14 mouse cellular contexts compared by ENCODE assay signal in the genomic region with DNA sequence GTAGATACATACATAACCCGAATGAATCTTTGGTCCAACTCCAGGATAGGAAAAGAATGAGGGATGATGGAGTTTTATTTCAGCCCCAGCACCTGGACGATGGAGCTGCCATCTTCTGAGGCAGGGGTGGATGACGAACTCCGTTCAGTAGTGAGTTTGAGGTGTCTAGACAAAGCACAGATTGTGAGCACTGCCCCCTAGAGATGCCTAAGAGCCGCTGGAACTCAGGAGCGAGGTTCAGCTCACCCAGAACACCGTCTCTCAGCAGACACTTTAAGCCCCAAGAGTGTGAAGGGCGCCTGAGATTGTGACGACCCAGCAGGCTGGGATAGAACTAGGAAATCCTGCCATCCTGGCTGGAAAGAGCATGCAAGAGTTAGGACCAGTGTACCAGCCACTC. TPM values are rescaled to one million over a fixed set of nuclear protein-coding genes. Genes with fewer than 3 reads are reported as not detected.
A peak's percentile ranks its signal among the peaks of the same experiment; 100 is the strongest.
DNase-seq lines count a peak whose midpoint lies in the region; ATAC-seq and TF ChIP-seq lines count a peak whose summit lies in the region.
"Had no signal": no experiment of that assay in that cellular context is flagged by ENCODE, and none has a peak within 500 bp of the region (broad histone marks: within the 10 kb centered on the region; RNA-seq: fewer than 3 reads in every experiment).

No protein-coding gene starts in this region.

- H3K4me1 ChIP-seq in forebrain, embryonic 14.5 days (ENCODE audit: control insufficient read depth, insufficient read depth, low read length), result no peaks in the 10 kb centered on the region
- peaks cover 41% of the 10 kb centered on the region for H3K4me1 ChIP-seq in forebrain, embryonic 10.5 days

- ATAC-seq in forebrain, embryonic 14.5 days, result no peak

- no peak overlapping the region for H3K27ac ChIP-seq in forebrain, embryonic 14.5 days (ENCODE audit: low read depth, low read length)
- no peak overlapping the region for H3K27ac ChIP-seq in forebrain, embryonic 10.5 days
- H3K27ac ChIP-seq in layer of hippocampus, adult 2 months, result no peak overlapping the region

- H3K4me3 ChIP-seq in forebrain, embryonic 14.5 days (ENCODE audit: low read depth, low read length), result no peak overlapping the region
- H3K4me3 ChIP-seq in forebrain, embryonic 10.5 days, result no peak overlapping the region
- H3K4me3 ChIP-seq in layer of hippocampus, adult 2 months, result no peak overlapping the region

- H3K9ac ChIP-seq in forebrain, embryonic 14.5 days (ENCODE audit: low read length), result peak overlapping the region; percentile 13; the same call in 1 of the 2 replicates

- H3K36me3 ChIP-seq in forebrain, embryonic 14.5 days (ENCODE audit: control insufficient read depth, insufficient read depth, low read length), result no peaks in the 10 kb centered on the region
- peaks cover 19% of the 10 kb centered on the region for H3K36me3 ChIP-seq in forebrain, embryonic 10.5 days (replicated peaks)

- H3K4me2 ChIP-seq in forebrain, embryonic 14.5 days (ENCODE audit: low read length), result no peak overlapping the region

- peak; percentile 59 for TF ChIP-seq CTCF in layer of hippocampus, adult 2 months (conservative IDR thresholded peaks at IDR 0.05)

- WGBS in forebrain, embryonic 14.5 days, result 30% methylated on average over 9 of the region's 9 CpGs
- 39% methylated on average over 9 of the region's 9 CpGs for WGBS in forebrain, embryonic 10.5 days

- DNase-seq in forebrain, embryonic 14.5 days (ENCODE audit: low spot score), result peak; percentile 36
- DNase-seq in forebrain, embryonic 10.5 days (ENCODE audit: extremely low spot score, low spot score), result no peak
- no peak for DNase-seq in layer of hippocampus, adult 2 months (ENCODE audit: low spot score in 2 of 2)
- no peak for DNase-seq in layer of hippocampus, adult 11-12 months (ENCODE audit: low spot score)
- DNase-seq in retina, postnatal 1 day, result peak; percentile 26
- no peak for DNase-seq in retina, embryonic 14.5 days (ENCODE audit: low spot score)
- no peak for DNase-seq in right cerebral cortex, postnatal 14 days
- DNase-seq: gastrocnemius, postnatal 14 days; kidney, adult 11 months; left cerebral cortex, postnatal 4 days; spleen, adult 18-20 months had no signal

- no peaks in the 10 kb centered on the region for H3K27me3 ChIP-seq in forebrain, embryonic 14.5 days (replicated peaks; ENCODE audit: control insufficient read depth, insufficient read depth, low read length)
- H3K27me3 ChIP-seq in forebrain, embryonic 10.5 days (ENCODE audit: poor library complexity, severe bottlenecking), result peaks cover 4% of the 10 kb centered on the region

- H3K9me3 ChIP-seq in forebrain, embryonic 14.5 days (replicated peaks; ENCODE audit: control insufficient read depth, low read length), result no peaks in the 10 kb centered on the region
- no peaks in the 10 kb centered on the region for H3K9me3 ChIP-seq in forebrain, embryonic 10.5 days

RNA-seq across cellular contexts. Expression of gene Irf2bp1, which starts 5.0 kb away (rescaled TPM):
- polyA plus RNA-seq in forebrain, embryonic 14.5 days (2014; fragmentation: Nextera tagmentation; extraction: Ambion mirVana), result 25.9 and 33.3 TPM in 2 replicates
- 21.3 and 22.1 TPM in 2 replicates for polyA plus RNA-seq in forebrain, embryonic 10.5 days (2016; fragmentation: Nextera tagmentation; extraction: Ambion mirVana)
- 10 to 100 TPM; 52.7 to 56.3 TPM for total RNA-seq in layer of hippocampus, adult 2 months (2021)

RNA-seq across cellular contexts. Expression of gene Mypop, which starts 7.8 kb away (rescaled TPM):
- 3.6 and 3.9 TPM in 2 replicates for polyA plus RNA-seq in forebrain, embryonic 14.5 days (2014; fragmentation: Nextera tagmentation; extraction: Ambion mirVana)
- 3.9 and 4.4 TPM in 2 replicates for polyA plus RNA-seq in forebrain, embryonic 10.5 days (2016; fragmentation: Nextera tagmentation; extraction: Ambion mirVana)
- total RNA-seq in layer of hippocampus, adult 2 months (2021), result 10 to 100 TPM; 44.0 to 46.4 TPM

RNA-seq across cellular contexts. Expression of gene Nanos2, which starts 11.6 kb away (rescaled TPM):
- 0.18 and 0.49 TPM in 2 replicates for polyA plus RNA-seq in forebrain, embryonic 14.5 days (2014; fragmentation: Nextera tagmentation; extraction: Ambion mirVana)
- 0.15 TPM in 1 of 2 replicates, not detected in the other for polyA plus RNA-seq in forebrain, embryonic 10.5 days (2016; fragmentation: Nextera tagmentation; extraction: Ambion mirVana)
- under 1 TPM; 0.54 to 0.66 TPM for total RNA-seq in layer of hippocampus, adult 2 months (2021)
- total RNA-seq: gastrocnemius, postnatal 14 days had no signal
- polyA plus RNA-seq: heart, embryonic 16.5 days; lung, embryonic 16.5 days had no signal

RNA-seq across cellular contexts. Expression of gene Foxa3, which starts 24.5 kb away (rescaled TPM):
- polyA plus RNA-seq in forebrain, embryonic 14.5 days (2014; fragmentation: Nextera tagmentation; extraction: Ambion mirVana), result not detected in 2 replicates
- not detected in 2 replicates for polyA plus RNA-seq in forebrain, embryonic 10.5 days (2016; fragmentation: Nextera tagmentation; extraction: Ambion mirVana)
- total RNA-seq in layer of hippocampus, adult 2 months (2021), result not detected
- total RNA-seq: gastrocnemius, postnatal 14 days; layer of hippocampus, adult 8-10 months; left cerebral cortex, postnatal 4 days had no signal

RNA-seq across cellular contexts. Expression of gene Sympk, which starts 25.3 kb away (rescaled TPM):
- polyA plus RNA-seq in forebrain, embryonic 14.5 days (2014; fragmentation: Nextera tagmentation; extraction: Ambion mirVana), result 19.1 and 22.7 TPM in 2 replicates
- 41.2 and 46.3 TPM in 2 replicates for polyA plus RNA-seq in forebrain, embryonic 10.5 days (2016; fragmentation: Nextera tagmentation; extraction: Ambion mirVana)
- total RNA-seq in layer of hippocampus, adult 2 months (2021), result 100 to 1,000 TPM; 112 to 114 TPM

Comparison
In these comparisons a context has a peak if more than half of its experiments do, and no peak if none do; other contexts are left out.
1. DNase-seq: peak in forebrain, embryonic 14.5 days (single experiment) and retina, postnatal 1 day (single experiment); none in forebrain, embryonic 10.5 days (single experiment), layer of hippocampus, adult 2 months (0 of 2), layer of hippocampus, adult 11-12 months (single experiment), retina, embryonic 14.5 days (single experiment) and right cerebral cortex, postnatal 14 days (single experiment).